Mouse (Mus musculus): ENCODE measurements at regions not wholly inside any gene's neighbourhood (a gene's known extent, or its start where the extent isn't known, plus 50 kb on each side); places are given as distances from the start of the nearest gene placed in this dataset.
"Not testable (repeated sequence)": the region's sequence is repeated elsewhere in the genome, so short reads cannot be mapped to it uniquely, and the experiment has no call there.

- WGBS: 94% methylated on average over 25 of the region's 25 CpGs
- ATAC-seq: no peak
Measured at GRCm38 (mm10) chr13:111871672-111872410, 63.0 kb upstream of the Map3k1 start.

GRCm38 (mm10) chr13:111874330-111874729 is 65.5 kb upstream of the Map3k1 start:
- 75% methylated on average over 3 of the region's 3 CpGs for WGBS
- Histone ChIP-seq H3K4me2 (ENCODE audit: low read length) (no peak overlapping the region), H3K27ac (ENCODE audit: low read length) (no peak overlapping the region), H3K4me3 (ENCODE audit: low read depth, low read length) (no peak overlapping the region), H3K36me3 (ENCODE audit: control insufficient read depth, insufficient read depth, low read length) (no peaks in the 10 kb centered on the region), H3K27me3 (ENCODE audit: control insufficient read depth, insufficient read depth, low read depth, low read length) (no peaks in the 10 kb centered on the region), H3K4me1 (ENCODE audit: control insufficient read depth, insufficient read depth, low read length) (peaks cover 10% of the 10 kb centered on the region), H3K9me3 (replicated peaks; ENCODE audit: control insufficient read depth, low read length, poor library complexity, severe bottlenecking) (no peaks in the 10 kb centered on the region; the same call in 1 of the 2 replicates), H3K9ac (ENCODE audit: low read depth, low read length) (no peak overlapping the region)
- ATAC-seq: no peak

More at GRCm38 (mm10) chr13:111871672-111872410, 63.0 kb upstream of the Map3k1 start:
- H3K27ac ChIP-seq (ENCODE audit: low read length): no peak overlapping the region
- H3K9ac ChIP-seq (ENCODE audit: low read depth, low read length): no peak overlapping the region
- H3K4me1 ChIP-seq (ENCODE audit: control insufficient read depth, insufficient read depth, low read length): peaks cover 10% of the 10 kb centered on the region
- H3K9me3 ChIP-seq (replicated peaks; ENCODE audit: control insufficient read depth, low read length, poor library complexity, severe bottlenecking): no peaks in the 10 kb centered on the region; the same call in 1 of the 2 replicates
- H3K4me3 ChIP-seq (ENCODE audit: low read depth, low read length): no peak overlapping the region
- H3K4me2 ChIP-seq (ENCODE audit: low read length): no peak overlapping the region
- no peaks in the 10 kb centered on the region for H3K36me3 ChIP-seq (ENCODE audit: control insufficient read depth, insufficient read depth, low read length)
- H3K27me3 ChIP-seq (ENCODE audit: control insufficient read depth, insufficient read depth, low read depth, low read length): no peaks in the 10 kb centered on the region

GRCm38 (mm10) chr13:111876404-111876803 is 67.6 kb upstream of the Map3k1 start:
- Histone ChIP-seq H3K4me3 (ENCODE audit: low read depth, low read length) (no peak overlapping the region), H3K4me2 (ENCODE audit: low read length) (no peak overlapping the region), H3K36me3 (ENCODE audit: control insufficient read depth, insufficient read depth, low read length) (no peaks in the 10 kb centered on the region), H3K27me3 (ENCODE audit: control insufficient read depth, insufficient read depth, low read depth, low read length) (no peaks in the 10 kb centered on the region), H3K9ac (ENCODE audit: low read depth, low read length) (no peak overlapping the region), H3K4me1 (ENCODE audit: control insufficient read depth, insufficient read depth, low read length) (no peaks in the 10 kb centered on the region), H3K9me3 (replicated peaks; ENCODE audit: control insufficient read depth, low read length, poor library complexity, severe bottlenecking) (no peaks in the 10 kb centered on the region; the same call in 1 of the 2 replicates), H3K27ac (ENCODE audit: low read length) (no peak overlapping the region)
- no peak for ATAC-seq
- 87% methylated on average over 3 of the region's 3 CpGs for WGBS

- no peaks in the 10 kb centered on the region for H3K27me3 ChIP-seq (ENCODE audit: control insufficient read depth, insufficient read depth, low read depth, low read length)
- ATAC-seq: no peak
- WGBS: 74% methylated on average over 2 of the region's 2 CpGs
Measured at GRCm38 (mm10) chr13:111876847-111877246, 68.1 kb upstream of the Map3k1 start.

GRCm38 (mm10) chr13:111883768-111884566 is 75.2 kb upstream of the Map3k1 start:
- H3K4me2 ChIP-seq (ENCODE audit: low read length); ATAC-seq; H3K9me3 ChIP-seq (replicated peaks; ENCODE audit: control insufficient read depth, low read length, poor library complexity, severe bottlenecking); H3K4me3 ChIP-seq (ENCODE audit: low read depth, low read length); H3K4me1 ChIP-seq (ENCODE audit: control insufficient read depth, insufficient read depth, low read length); H3K27me3 ChIP-seq (ENCODE audit: control insufficient read depth, insufficient read depth, low read depth, low read length); H3K36me3 ChIP-seq (ENCODE audit: control insufficient read depth, insufficient read depth, low read length); H3K27ac ChIP-seq (ENCODE audit: low read length); H3K9ac ChIP-seq (ENCODE audit: low read depth, low read length): not testable (repeated sequence)
- 88% methylated on average over 17 of the region's 17 CpGs for WGBS

More at GRCm38 (mm10) chr13:111876847-111877246, 68.1 kb upstream of the Map3k1 start:
- Histone ChIP-seq H3K4me2 (ENCODE audit: low read length) (no peak overlapping the region), H3K27ac (ENCODE audit: low read length) (no peak overlapping the region), H3K9ac (ENCODE audit: low read depth, low read length) (no peak overlapping the region), H3K9me3 (replicated peaks; ENCODE audit: control insufficient read depth, low read length, poor library complexity, severe bottlenecking) (no peaks in the 10 kb centered on the region; the same call in 1 of the 2 replicates), H3K4me3 (ENCODE audit: low read depth, low read length) (no peak overlapping the region), H3K36me3 (ENCODE audit: control insufficient read depth, insufficient read depth, low read length) (no peaks in the 10 kb centered on the region), H3K4me1 (ENCODE audit: control insufficient read depth, insufficient read depth, low read length) (no peaks in the 10 kb centered on the region)

GRCm38 (mm10) chr13:111890792-111891191 is 82.0 kb upstream of the Map3k1 start:
- H3K4me1 ChIP-seq (ENCODE audit: control insufficient read depth, insufficient read depth, low read length): no peaks in the 10 kb centered on the region
- WGBS: 74% methylated on average over 3 of the region's 3 CpGs
- no peak overlapping the region for H3K9ac ChIP-seq (ENCODE audit: low read depth, low read length)
- no peak overlapping the region for H3K4me3 ChIP-seq (ENCODE audit: low read depth, low read length)
- no peaks in the 10 kb centered on the region for H3K36me3 ChIP-seq (ENCODE audit: control insufficient read depth, insufficient read depth, low read length)
- H3K27ac ChIP-seq (ENCODE audit: low read length): no peak overlapping the region
- H3K27me3 ChIP-seq (ENCODE audit: control insufficient read depth, insufficient read depth, low read depth, low read length): no peaks in the 10 kb centered on the region
- H3K9me3 ChIP-seq (replicated peaks; ENCODE audit: control insufficient read depth, low read length, poor library complexity, severe bottlenecking): no peaks in the 10 kb centered on the region
- ATAC-seq: no peak
- no peak overlapping the region for H3K4me2 ChIP-seq (ENCODE audit: low read length)

- H3K9ac ChIP-seq (ENCODE audit: low read depth, low read length): no peak overlapping the region
- no peaks in the 10 kb centered on the region for H3K9me3 ChIP-seq (replicated peaks; ENCODE audit: control insufficient read depth, low read length, poor library complexity, severe bottlenecking)
- WGBS: 90% methylated on average over 8 of the region's 8 CpGs
- no peak for ATAC-seq
- H3K27ac ChIP-seq (ENCODE audit: low read length): no peak overlapping the region
- no peaks in the 10 kb centered on the region for H3K36me3 ChIP-seq (ENCODE audit: control insufficient read depth, insufficient read depth, low read length)
- H3K4me1 ChIP-seq (ENCODE audit: control insufficient read depth, insufficient read depth, low read length): no peaks in the 10 kb centered on the region
- no peaks in the 10 kb centered on the region for H3K27me3 ChIP-seq (ENCODE audit: control insufficient read depth, insufficient read depth, low read depth, low read length)
- H3K4me2 ChIP-seq (ENCODE audit: low read length): no peak overlapping the region
- no peak overlapping the region for H3K4me3 ChIP-seq (ENCODE audit: low read depth, low read length)
Measured at GRCm38 (mm10) chr13:111892141-111892540, 83.3 kb upstream of the Map3k1 start.

GRCm38 (mm10) chr13:111893221-111893713 is 84.5 kb upstream of the Map3k1 start:
- no peaks in the 10 kb centered on the region for H3K4me1 ChIP-seq (ENCODE audit: control insufficient read depth, insufficient read depth, low read length)
- no peak overlapping the region for H3K4me3 ChIP-seq (ENCODE audit: low read depth, low read length)
- no peak overlapping the region for H3K4me2 ChIP-seq (ENCODE audit: low read length)
- no peak overlapping the region for H3K27ac ChIP-seq (ENCODE audit: low read length)
- no peak overlapping the region for H3K9ac ChIP-seq (ENCODE audit: low read depth, low read length)
- no peaks in the 10 kb centered on the region for H3K27me3 ChIP-seq (ENCODE audit: control insufficient read depth, insufficient read depth, low read depth, low read length)
- H3K9me3 ChIP-seq (replicated peaks; ENCODE audit: control insufficient read depth, low read length, poor library complexity, severe bottlenecking): no peaks in the 10 kb centered on the region
- no peak for ATAC-seq
- WGBS: 65% methylated on average over 14 of the region's 14 CpGs
- H3K36me3 ChIP-seq (ENCODE audit: control insufficient read depth, insufficient read depth, low read length): no peaks in the 10 kb centered on the region

All from midbrain, embryonic 16.5 days (tissue).